Mouse (Mus musculus) inflammation-experienced regulatory T-cells, adult 6 months (primary cell): ENCODE measurements around the gene Snx29. TPM values are rescaled to one million over a fixed set of nuclear protein-coding genes. Genes with fewer than 3 reads are reported as not detected.

Source experiments
- ATAC-seq: one replicate; pipeline ENCODE4 v1.8.0; 2017
- polyA plus RNA-seq, 3 experiments: library from polyadenylated mRNA; unstranded; fragments of 100-300 nt; shearing (Covaris generic); gene quantifications; one replicate each; pipeline ENCODE4 v1.2.1; 2017

Gene Snx29
- polyA plus RNA-seq, 3 experiments from 2014 or later: 4.4 to 14.3 (median 6.1) TPM

GRCm38 (mm10) chr16:11691487-11692200 is 368.9 kb downstream of the Snx29 start:
- no peak for ATAC-seq

DNA sequence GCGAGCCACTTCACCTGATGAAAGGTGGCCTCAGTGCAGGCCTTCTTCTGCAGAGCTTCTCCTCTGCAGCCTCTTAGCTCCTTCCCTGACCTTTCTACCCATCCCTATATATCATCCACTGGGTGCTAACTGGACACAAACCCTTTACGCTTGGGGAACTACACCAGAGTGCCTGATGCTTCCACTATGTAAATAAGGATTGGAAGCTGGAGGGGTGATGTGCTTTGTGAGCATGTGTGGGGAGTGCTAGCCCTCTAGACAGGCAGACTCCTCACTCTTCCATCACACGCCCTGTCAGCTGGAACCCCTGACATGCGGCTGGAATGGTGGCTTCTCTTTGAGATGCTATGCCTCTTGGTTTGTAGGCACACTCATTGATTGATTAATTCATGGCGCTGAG is 370.0 kb downstream of the Snx29 start:
- no peak for ATAC-seq

DNA sequence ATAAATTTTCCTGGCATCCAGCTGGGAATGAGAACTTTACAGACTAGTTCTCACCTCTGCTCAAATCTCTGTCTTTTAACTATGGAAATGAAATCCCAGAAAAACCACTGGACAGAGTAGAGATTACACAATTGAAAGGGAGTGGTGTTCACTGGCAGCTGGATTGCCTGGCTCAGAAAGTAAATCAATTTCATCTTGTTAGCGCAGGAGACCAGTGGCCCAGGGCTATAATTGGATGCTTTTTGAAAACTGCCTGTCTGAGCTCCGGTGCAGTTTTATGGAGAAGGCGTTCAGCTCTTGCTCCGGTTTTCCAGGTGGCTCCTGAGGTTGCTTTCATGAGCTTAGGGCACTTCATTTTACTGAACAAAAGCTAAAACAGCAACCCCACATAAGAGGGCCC is 371.7 kb downstream of the Snx29 start:
- ATAC-seq: no peak

DNA sequence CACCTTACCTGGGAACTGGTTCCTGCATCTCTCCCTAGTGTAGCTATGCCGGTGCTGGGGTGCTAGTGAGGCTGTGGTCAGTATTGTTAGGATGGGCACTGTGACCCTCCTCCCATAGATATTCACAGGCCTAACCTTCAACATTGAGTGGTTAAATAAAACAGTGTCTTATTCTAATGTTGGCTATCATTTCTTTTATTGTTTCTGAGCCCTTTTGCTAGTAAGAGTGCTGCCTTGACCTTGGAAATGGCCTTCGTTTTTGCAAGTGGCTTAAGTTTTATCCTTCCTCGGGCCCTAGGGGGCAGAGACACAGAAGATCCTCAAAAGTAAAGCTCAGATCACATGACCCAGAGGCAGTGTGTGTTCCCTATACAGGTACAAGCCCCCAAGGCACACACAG is 374.1 kb downstream of the Snx29 start:
- no peak for ATAC-seq

DNA sequence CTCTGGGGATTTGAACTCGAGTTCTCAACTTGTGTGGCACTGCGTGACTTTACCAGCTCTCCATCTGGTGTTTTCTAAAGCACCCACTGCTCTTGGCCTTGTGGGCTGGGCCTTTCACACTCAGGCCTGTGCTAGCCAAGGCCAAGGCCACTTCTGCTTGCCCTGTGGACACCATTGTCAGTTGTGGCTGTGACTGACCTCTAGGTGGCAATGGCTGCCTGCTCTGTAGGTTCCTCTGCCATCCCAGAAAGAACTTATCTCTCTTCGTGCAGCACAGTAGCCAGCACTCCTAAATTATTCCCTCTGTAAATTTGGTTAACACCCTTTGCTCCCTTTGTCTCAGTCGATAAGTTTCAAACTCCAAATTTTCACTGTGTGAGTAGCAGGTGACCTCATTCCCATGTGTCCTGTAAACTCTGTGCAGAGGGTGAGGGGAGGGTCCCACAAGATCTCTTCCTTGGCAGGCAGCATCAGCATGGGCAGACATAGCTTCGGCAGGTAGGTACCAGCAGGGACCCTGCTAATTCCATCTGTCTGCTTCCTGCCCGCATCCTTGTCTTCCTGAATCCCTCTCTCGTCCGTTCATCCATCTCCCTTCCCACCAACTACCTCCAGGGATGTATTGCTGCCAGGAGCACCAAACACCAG is 375.1 kb downstream of the Snx29 start:
- no peak for ATAC-seq

GRCm38 (mm10) chr16:11701579-11701978 is 378.9 kb downstream of the Snx29 start:
- ATAC-seq: no peak

- ATAC-seq: no peak
Observed at GRCm38 (mm10) chr16:11704096-11704495, 381.4 kb downstream of the Snx29 start.

DNA sequence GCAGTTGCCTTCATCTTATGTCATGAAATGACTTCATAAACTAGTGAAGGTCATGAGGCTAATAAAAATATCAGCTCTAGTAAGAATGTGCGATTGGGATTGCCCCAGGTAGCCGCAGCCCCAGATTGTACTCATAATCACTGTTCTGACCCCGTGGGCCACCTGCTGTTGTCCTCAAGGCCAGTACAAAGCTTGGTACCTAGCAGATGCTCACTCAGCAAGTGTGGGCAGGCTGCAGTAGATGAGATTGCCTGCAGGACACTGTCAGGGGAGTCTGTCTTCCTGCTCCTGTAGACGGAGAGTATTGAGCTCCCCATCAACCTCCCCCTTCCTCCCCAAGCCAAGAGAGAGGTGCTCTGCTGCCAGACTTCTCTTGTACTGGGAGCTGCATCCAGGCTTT is 382.7 kb downstream of the Snx29 start:
- no peak for ATAC-seq

- no peak for ATAC-seq
Observed at GRCm38 (mm10) chr16:11708097-11708496, 385.4 kb downstream of the Snx29 start.

GRCm38 (mm10) chr16:11709382-11709781 is 386.7 kb downstream of the Snx29 start:
- no peak for ATAC-seq

DNA sequence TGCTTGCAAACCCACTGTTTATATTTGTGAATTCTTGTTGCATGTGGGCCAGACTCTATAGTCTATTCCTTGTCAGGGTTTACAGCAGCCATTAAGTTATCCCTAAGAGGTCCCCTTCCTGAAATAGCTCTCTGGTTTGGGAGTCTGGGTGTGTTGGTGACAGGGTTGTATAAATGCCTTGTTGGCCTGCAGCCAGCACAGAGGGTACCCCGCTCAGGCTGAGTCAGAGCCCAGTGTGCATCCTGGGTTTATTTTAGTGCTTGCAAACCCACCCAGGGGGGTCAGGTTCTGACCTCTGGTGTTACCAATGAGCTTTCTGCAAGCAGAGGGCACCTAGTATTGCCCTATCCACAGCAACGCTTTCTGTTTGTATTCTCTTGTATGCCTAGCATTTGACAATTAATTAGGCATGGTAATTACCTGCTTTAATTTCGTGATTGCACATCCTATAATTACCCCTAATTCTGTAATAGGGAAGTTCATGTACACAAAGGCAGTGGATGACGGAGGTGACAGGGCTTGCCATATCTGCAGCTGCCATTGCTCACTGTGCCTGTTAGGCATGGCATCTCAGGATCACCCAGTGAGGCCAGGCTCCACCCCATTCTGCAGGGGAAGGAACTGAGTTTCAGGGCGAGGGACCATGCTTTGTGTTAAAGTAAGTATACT is 387.4 kb downstream of the Snx29 start:
- ATAC-seq: no peak

GRCm38 (mm10) chr16:11713265-11713865 is 390.7 kb downstream of the Snx29 start:
- no peak for ATAC-seq

- no peak for ATAC-seq
Observed at GRCm38 (mm10) chr16:11716932-11717331, 394.2 kb downstream of the Snx29 start.

DNA sequence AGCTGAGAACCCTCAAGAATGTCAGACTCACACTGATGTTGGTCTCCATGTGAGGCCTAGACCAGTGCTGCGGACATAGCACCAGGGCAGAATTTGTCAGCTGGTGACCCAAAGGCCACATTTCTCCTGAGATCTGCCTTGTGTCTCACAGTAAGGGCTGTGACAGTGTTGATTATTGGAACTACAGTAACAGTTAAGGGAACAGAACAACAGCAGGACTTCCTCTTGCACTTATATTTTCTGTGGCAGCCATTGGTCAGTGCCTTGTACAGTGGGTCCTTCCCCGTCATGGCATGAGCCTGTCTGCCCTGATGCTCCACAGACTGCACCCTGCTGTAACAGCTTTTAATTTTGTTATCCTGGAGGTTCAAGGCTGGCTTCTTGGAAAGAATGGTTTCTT is 403.2 kb downstream of the Snx29 start:
- ATAC-seq: no peak

- no peak for ATAC-seq
Observed at GRCm38 (mm10) chr16:11727331-11727730, 404.6 kb downstream of the Snx29 start.

- no peak for ATAC-seq
Observed at GRCm38 (mm10) chr16:11728131-11728530, 405.4 kb downstream of the Snx29 start.

DNA sequence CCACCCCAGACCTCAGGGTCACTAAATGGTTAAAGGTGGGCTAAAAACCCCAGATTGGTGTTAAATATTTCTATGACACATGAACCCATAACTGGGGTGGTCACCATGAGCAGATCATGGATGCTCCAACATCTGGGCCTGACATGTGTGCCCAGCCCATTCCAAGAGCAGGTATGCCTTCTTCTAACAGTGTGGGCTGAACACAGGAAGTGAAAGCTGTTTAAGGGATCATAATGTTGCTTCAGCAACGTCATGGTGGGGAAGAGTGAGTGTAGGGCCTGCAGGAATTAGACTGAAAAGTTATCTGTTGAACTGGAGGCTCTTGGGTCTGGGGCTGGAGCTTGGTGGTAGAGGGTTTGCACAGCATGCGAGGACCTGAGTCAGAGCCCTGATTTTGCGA is 405.9 kb downstream of the Snx29 start:
- ATAC-seq: no peak

DNA sequence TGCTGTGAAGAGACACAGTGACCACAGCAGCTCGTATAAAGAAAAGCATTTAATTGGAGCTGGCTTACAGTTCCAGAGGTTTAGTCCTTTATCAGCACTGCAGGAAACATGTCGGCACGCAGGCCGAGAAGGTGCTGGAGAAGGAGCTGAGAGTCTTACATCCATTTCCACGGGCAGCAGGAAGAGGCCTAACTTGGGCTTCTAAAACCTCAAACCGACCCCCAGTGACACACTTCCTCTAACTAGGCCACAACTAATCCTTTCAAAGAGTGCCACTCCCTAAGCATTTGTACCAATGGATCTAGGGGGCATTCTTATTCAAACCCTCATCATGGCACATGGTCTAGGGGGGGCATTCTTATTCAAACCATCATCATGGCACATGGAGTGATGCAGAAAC is 406.4 kb downstream of the Snx29 start:
- no peak for ATAC-seq

- no peak for ATAC-seq
Observed at GRCm38 (mm10) chr16:11729815-11730214, 407.1 kb downstream of the Snx29 start.

- ATAC-seq: no peak
Observed at GRCm38 (mm10) chr16:11731014-11731535, 408.4 kb downstream of the Snx29 start.

GRCm38 (mm10) chr16:11738341-11738740 is 415.6 kb downstream of the Snx29 start:
- no peak for ATAC-seq

DNA sequence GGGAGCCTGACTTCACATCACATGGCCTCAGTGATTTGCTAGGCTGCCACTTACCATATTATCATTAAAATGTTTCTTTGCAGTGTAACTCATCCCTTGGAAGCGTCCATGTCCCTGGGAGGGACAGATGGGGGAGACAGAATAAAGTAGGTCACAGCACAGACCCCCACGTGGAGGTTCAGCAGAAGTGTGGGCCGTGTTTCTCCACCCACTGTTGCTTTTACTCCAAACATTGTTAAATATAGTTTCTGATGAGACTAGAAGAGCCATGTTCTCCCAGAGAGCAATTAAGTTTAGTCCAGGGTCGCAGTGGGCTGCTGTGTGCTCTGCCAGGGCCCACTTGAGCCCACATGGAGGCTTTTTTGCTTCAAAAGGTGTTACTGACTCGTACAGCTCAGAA is 419.2 kb downstream of the Snx29 start:
- no peak for ATAC-seq

GRCm38 (mm10) chr16:11742351-11742750 is 419.6 kb downstream of the Snx29 start:
- ATAC-seq: no peak
